Mouse (Mus musculus) telencephalon, adult 2 months (tissue): ENCODE data around the gene Polg.

ENCODE experiments used
- DNase-seq: peaks from one replicate; pipeline ENCODE4 v3.0.0-alpha.2; 2011; ENCODE audit warnings: low read depth, low spot score

The Polg gene

DNA sequence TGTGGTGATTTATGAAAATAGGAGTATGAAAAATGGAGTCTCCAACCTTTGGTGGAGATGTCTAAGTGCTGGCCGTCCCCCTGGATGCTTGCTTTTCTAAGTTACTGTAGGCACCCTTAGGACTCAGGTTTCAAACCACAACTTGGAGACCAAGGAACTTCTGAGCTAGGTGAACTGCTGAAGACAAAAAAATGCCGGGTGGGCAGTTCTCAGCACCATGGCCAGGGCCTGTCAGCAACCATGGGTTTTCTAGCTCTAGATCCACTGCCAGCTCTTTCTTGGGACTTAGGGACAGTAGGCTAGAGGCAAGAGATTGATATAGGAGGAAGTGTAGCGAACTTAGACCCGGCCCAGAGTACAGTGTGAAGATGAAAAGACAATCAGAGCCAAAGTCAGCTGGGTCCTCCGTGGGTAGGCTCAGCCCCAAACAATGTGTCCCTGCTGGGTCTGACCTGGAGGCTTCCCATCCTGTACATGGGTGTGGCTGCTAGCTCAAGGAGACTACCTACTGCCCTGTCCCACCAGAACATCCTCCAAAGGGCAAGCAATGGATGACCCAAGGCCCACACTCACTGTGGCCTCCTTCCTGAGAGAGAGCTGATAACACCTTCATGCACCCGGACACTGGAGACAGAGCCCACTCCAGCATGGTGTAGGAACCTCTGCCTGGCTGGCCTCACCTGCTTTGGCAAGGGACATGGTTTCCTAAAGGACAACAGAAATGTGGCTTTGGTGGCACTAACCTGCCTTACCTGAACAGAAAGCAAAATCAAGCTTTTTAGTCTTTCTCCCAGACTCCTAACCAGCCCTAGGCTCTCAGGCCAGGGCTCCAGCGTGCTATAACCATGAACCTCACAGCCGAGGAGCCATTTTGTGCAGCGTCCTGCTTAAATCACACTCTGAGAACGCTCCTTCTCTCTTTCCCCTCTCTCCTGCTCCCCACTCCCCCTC, 36.3 kb upstream of the Polg start:
- no peak for DNase-seq

DNA sequence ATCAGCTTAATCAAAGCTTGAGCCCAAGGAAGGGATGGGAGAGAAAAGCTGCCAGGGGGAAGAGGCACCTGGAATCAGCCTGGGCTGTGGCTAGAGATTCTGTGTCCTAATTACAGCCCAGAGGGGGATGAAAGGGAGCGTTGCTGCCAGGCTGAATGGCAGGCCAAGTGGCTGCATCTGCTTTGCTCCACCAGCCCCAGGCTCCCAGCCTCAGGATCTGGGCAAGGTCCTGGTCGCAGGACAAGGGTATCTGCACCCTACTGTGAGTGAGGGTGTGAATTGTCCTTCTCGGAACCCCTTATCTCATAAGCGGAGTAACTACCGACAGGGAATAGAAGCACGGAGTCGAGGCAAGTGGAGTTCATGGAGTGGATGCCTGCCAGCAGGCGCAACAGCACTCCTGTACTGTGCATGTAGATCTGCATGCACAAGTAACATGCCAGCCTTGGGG, 35.4 kb upstream of the Polg start:
- no peak for DNase-seq

DNA sequence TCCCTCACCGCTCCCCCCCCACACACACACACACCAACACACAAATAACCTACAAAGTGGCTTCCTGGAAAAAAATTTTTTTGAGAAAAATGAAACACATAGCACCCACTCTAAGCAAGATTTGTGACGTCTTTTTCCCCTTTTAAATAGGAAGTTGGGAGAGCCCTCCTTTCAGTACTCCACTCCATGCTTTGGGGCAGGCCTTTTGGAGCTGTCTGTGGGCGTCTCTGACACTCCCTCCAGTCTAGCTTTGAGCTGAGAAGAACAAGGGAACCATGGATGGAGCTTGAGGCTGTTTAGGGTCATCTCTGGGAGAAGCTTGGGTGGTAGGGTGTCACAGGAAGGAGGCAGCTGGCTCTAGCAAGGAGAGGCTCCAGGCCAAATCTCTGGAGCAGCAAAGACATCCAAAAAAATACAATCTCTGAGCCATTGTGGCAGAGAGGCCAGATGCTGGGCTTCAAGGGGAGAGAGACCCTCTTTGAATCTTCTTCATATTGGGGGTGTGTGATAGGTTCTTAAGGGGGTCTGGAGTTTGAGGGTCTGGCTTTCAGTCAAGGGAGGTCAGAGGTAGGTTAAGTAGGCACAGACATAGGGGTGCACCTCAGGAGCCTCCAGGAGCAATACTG, 34.6 kb upstream of the Polg start:
- no peak for DNase-seq

DNA sequence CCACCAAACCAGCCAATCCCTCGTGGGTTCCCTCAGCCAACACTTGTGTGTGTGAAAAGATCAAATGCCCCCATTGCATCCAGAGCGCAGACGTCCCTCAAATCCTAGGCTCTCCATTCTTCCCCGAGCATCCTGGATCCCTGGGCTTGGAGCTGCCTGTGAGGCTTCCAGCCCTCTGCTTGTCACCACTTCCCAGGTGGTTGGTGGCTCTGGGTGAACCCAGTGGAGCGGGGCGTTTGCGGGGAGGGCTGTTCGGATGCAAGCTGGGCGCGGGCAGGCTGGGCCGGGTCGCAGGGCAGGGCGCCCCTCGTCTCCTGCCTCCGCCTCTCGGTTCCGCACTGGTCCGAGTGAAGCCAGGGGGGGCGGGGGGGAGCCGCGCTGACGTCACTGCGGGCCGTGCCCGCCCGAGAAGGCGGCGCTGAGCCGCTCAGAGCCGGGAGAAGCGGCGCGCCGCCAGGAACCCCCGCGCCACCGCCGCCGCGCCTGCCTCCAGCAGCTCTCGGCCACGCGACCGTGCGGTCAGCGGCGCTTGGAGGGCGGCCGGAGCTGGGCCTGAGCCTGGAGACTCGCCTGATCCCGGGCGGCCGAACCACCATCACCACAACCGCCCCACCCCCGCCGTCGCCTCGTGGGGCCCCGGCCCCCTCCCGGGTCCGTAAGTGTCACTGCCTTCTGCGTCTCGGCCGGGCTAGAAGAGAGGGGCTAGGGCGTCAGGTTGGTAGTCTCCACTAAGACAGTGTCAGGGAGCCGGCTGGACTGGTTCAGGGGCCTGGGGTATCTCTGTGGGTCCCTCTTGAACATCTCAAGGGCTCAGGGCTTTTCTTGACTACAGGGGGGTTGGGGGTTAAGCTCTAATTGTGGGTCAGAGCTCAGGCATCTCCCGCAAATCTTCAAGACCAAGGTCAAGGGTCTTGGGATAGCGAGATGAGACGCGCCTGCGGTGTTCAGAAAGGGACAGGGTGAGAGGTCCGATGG, 33.7 kb upstream of the Polg start:
- no peak for DNase-seq

DNA sequence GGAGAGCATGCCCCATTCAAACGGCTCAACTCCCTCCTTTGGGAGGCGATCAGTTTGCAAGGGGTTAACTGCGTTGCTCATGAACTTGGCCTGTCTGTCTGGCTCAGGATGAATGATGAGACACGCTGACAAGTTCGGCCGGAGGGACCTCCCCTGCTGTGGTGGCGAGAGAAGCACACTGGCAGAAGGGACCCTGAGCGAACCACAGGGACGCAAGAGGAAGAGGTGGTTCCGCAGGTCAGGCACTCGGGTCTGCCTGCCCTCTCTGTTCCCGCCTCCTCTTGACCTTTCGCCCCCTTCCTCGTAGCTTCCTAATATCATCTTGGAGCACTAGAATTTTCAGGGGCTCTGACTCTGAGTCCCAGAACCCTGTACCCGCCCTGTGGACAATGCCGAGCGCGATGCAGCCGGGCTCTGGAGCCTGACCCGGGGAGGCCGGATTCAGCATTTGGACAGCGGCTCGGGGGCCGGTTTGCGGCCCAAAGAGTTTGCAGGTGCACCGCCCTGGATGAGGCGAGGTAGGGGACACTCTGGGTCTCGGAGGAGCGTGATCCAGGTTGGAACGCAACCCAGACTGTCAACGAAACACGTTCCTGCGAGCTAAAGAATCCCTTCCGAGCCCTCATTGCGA, 32.9 kb upstream of the Polg start:
- no peak for DNase-seq

DNA sequence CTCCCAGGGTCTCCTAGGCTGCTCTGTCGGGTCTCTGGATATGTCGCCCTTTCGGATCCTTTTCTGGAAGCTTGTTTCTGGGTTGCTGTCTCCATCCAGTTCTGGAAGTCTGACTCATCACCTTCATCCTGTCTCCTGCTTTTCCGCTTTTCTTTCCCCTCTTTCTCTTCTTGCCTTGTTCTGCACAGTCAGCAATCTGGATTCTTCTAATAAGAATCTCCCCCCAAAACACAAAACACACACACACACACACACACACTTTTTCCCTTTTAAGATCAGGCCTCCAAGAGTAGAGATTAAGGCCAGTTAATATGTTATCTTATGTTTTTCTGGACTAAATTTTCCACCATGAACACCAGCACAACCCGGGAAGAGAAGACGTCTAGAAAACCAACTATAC, 32.2 kb upstream of the Polg start:
- no peak for DNase-seq

DNA sequence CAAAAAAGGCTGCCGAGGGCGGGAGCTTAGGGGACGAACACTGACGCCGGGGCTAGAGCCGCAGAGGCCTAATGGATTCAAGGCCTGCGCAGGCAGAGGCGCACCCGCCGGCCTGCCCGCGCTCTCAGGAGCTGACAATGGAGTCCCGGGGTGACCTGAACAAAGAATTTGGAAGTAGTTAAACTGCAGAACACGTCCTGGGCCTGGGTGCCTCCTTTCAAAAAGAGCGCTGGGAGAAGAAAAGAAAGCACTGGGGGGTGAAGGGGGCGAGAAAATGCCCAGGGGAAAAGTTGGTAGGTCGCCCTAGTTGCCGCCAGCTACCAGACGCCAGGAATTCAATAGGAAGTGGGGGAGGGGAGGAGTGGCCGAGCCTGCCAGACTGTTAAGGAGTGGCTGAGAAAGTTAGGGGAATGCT, 31.5 kb upstream of the Polg start:
- DNase-seq = no peak

DNA sequence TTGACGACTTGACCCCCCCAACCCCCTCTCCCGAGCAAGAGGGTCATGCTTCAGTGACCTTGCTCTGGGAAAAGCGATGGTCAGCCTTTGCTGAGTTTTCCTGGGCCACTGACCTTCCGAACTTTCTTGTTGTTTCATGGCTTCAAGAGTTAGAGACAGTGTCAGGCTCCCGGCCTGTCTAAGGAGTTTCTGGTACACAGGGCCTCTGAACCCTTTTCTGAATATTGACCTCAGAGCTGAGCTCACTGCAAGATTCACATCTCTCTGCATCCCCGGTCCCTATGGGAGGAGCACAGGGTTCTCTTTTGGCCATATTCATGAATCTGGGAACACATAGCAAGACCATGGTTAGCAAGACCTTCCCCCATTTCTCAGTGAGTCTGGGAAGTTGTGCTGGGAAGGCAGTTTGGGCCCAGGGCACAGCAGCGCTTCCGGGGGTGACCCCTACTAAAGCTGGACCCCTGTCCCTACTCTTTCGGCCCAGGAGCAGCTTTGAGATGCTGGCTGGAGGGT, 30.7 kb upstream of the Polg start:
- DNase-seq = no peak

DNA sequence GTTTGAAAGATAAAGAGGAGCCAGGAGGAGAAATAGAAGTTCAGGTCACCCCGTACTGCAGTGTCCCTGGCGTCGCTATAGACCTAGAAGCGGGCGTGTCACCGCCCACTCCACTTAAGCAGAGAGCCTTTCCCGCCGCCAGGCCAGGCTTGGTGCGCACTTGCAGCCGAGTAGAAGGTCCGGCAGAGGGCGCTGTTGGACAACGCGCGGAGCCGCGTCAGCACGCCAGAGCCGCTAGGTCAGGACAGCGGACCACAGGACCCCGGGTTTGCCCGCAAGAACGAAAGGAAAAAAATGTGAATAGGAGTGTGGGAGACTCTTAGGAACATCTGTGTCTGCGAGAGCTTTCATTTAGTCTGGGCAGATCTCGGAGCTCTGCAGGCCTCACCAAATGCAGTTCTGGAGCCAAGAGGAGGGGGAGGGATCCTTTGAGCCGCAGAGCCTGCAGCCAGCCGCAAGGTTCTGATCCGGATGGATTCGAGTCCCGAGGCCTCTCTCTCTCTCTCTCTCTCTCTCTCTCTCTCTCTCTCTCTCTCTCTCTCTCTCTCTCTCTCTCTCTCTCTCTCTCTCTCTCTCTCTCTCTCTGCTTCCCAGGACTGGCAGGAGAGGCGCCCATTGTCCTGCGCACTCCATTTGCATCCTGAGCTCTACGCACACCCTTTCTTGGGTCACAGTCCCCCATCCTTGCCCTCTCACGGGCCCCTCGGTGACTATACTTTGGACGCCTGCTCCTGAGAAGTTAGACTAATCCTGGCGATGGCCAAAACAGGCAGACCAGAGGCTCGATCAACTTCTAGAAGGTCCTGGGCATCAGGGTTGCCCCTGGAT, 30.0 kb upstream of the Polg start:
- no peak for DNase-seq

DNA sequence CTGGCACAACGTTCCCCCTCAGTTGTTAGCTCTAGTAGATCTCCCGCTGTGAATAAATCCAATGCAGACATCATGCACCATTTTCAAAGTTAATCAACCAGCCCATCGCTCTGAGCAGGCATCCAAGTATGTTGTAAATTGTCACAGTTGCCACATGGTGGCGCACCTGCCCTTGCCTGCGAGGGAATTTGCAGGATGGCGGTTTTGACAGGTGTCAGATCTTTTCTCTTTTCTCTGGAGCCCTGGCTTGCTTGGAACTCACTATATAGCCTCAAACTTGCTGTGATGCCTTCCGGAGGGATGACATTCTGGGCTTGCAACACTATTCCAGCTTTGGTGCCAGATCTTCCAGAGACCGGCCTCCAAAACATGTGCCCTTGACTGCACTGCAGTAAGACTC, 27.8 kb upstream of the Polg start:
- DNase-seq = no peak

DNA sequence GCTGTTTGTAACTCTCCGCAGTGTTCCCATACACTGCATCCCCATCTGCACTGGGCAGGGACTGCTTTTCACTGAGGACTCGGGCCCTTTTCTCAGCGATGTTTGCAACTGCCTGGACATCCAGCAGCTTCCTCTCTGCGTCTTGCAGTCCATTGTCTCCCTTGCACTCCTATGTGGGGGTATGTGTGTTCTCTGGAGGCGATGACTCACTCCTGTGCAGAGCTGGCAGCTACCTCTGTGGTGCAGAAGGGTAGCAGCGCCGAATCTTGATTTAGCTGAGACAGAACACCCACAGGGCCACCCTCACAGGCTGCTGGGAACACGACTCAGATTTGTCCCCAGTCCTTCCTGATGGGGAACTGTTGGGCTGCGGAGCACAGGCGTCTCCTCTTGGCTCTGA, 20.4 kb upstream of the Polg start:
- DNase-seq = peak; percentile 95

DNA sequence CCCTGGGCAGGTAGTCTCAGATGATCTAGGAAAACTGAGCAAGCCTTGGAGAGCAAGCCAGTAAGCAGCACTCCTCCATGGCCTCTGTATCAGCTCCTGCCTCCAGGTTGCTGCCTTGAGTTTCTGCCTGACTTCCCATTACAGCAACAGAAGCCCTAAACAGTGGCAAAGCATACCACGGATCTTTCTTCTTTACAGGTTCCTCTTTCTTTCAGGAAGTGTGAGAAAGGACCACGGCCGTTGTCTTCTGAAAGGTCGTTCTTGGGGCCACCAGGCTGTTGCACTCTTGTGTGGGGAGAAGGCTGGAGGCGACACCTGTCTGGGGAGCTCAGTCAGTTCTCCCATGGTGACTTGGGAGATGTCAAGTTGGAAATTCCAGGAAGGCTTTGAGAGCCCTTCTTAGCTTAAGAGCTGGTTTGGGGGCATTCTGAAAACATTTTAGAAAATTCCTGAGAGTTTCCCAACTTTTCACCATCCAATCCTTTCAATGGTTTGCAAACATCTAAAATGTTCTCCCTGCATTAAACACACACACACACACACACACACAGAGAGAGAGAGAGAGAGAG, 8.8 kb upstream of the Polg start:
- no peak for DNase-seq

DNA sequence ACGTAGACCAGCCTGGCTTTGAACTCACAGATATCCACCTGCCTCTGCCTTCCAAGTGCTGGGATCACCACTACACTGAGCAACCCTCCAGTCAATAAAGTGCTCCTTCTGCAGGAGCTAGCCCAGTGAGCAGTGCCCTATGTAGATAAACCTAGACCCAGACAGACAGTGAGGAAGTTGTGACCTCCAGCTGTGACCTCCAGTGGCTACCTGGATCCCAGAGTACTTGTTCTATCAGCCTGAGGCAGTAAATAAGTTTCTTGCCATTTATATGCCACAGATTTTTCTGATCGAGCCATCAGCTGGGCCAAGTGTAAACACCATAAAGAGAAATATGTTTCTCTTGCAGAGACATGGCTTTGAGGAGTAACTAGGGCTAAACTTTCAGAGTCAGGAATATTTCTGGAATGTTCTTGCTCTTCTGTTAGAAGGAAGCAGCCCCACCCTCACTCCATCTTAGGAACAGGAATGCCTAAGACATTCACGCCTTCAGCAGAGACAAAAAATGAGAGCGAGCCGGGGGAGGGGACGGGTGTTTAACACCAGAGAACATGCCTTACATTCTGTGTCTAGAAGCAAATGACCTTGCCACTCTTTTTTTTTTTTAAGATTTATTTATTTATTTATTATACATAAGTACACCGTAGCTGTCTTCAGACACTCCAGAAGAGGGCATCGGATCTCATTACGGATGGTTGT, 7.5 kb upstream of the Polg start:
- no peak for DNase-seq

DNA sequence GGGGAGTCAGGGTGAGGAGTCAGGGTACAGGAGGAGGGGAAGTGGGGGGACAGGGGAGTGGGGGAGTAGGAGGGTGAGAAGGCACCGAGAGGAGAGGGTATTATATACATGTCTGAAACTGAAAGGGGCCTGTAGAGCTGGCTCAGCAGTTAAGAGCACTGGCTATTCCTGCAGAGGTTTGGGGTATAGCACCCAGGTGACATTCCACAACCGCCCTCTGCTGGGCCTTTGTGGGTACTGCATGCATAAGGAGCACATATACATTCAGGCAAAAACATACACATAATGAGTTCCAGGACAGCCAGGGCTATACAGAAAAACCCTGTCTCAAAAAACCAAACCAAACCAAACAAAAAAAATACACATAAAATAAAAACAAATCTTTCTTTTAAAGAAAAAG, 6.6 kb upstream of the Polg start:
- no peak for DNase-seq

DNA sequence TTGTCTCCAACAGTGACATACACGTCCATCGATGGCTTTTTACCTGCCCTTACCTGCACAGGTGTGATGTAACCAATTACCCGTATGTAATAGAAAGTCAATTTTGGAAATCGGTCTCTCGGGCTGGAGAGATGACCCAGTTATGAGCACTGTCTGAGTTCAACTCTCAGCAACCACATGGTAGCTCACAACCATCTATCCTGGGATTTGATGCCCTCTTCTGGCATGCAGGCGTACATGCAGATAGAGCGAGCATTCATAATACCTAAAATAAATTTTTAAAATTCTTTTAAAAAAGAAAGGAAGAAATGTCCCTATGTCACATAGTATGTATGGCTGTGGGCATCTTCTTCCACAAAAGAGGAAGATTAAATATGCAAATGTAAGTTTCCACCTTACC, 5.3 kb upstream of the Polg start:
- DNase-seq = no peak

DNA sequence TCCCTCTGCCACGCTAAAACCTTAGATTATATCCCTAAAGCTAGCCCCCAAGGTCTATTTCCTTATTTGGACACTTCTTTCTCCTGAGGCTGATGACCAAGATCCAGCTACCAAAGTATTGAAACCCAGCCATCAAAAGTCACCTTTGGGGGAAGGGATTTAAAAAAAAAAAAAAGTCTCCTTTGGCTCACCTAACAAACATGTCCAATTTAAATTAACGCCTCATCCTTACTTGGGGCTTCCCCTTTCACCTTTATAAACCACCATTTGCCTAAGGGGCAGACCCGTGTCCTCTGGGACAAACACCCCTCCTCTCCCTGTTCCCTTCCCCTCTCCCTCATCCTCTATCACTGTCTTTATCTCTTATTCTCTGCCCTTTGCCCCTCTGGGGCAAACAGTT, 4.6 kb upstream of the Polg start:
- no peak for DNase-seq

DNA sequence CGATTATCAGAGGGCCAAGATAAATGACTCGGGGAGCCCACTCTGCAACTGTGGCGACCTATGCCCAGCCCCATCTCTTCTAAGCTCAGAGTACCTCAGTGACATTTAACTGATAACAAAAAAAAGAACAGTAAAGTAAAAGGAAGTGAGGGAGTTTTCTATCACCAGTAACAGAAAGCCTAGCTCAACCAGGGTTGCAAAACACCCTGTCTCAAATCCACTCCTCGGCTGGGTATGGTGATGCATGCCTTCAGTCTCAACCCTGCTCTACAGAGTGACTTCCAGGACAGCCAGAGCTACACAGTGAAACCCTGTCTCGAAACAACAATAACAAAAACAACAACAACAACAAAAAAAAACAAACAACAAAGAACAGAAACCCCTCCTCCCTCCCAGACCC, 3.6 kb upstream of the Polg start:
- no peak for DNase-seq

DNA sequence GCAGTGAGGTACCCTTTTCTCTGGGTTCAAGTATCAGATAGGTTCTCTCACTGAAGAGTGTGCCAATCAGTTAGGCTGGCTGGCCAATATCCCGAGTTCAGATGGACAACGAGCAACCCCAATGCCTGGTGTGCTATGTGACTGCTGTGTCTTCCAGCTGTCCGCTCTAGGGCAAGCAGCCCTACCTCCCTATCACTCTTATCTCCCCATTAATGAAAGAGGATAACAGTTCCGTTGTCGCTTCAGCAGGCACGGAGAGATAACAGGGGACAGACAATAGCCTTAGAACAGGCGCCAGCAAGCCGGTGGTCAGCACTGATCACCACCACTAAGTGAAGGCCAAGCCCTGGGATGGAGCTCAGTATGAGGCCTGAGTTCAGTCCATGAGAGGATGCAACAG, 2.8 kb upstream of the Polg start:
- DNase-seq = no peak

DNA sequence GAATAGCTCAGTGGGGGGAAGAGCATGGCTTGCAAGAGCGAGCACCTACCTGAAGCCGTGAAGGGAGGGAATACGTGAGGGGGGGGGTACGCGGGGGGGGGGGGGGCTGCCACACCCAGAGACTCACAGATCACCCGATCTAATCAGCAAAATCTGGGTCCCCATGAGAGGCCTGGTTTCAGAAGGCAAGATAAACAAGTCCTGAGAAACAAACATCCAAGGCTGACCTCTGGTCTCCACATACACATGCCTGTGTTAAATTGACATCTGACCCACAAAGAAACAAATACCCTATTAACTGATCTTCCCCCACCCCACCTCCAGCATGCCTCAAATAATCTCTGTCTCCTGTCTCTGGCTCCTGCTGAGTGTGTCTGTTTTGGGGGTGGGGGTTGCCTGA, 1.8 kb upstream of the Polg start:
- DNase-seq = no peak
